Mouse (Mus musculus) regulatory T cell (primary cell): ENCODE results near the gene Rnf24.
"Not testable (repeated sequence)": the region's sequence is repeated elsewhere in the genome, so short reads cannot be mapped to it uniquely, and the experiment has no call there.

ENCODE experiments used
- in situ Hi-C: fragments of 300-600 bp; cut with MboI, MseI; formaldehyde crosslinking; loops from one replicate; pipeline ENCODE4 v1.15.1; 2025; ENCODE audit warnings: high pct_unique_total_duplicates

Gene Rnf24

GRCm38 (mm10) chr2:131344449-131344848, 8.2 kb downstream of the Rnf24 start:
- in situ Hi-C loops = loop anchor here (25.0 kb wide), 1 partner anchor 818 kb away; no protein-coding TSS in a partner anchor

GRCm38 (mm10) chr2:131337602-131338001, 15.1 kb downstream of the Rnf24 start:
- in situ Hi-C loops = loop anchor here (25.0 kb wide), 1 partner anchor 825 kb away; no protein-coding TSS in a partner anchor

GRCm38 (mm10) chr2:131330548-131330947, 22.1 kb downstream of the Rnf24 start:
- in situ Hi-C loops = loop anchor here (25.0 kb wide), 1 partner anchor 832 kb away; no protein-coding TSS in a partner anchor

- in situ Hi-C loops = loop anchor here (25.0 kb wide), 1 partner anchor 833 kb away; no protein-coding TSS in a partner anchor
These were observed 23.7 kb downstream of the Rnf24 start for GRCm38 (mm10) chr2:131328981-131329380.

GRCm38 (mm10) chr2:131326044-131326443, 26.6 kb downstream of the Rnf24 start:
- in situ Hi-C loops = loop anchor here (25.0 kb wide), 1 partner anchor 836 kb away; no protein-coding TSS in a partner anchor

GRCm38 (mm10) chr2:131323675-131324074, 29.0 kb downstream of the Rnf24 start:
- in situ Hi-C loops = no loop called here

- in situ Hi-C loops = not testable (repeated sequence)
These were observed 31.5 kb downstream of the Rnf24 start for GRCm38 (mm10) chr2:131321192-131321591.

- in situ Hi-C loops = no loop called here
These were observed 33.3 kb downstream of the Rnf24 start for GRCm38 (mm10) chr2:131319401-131319800.

- in situ Hi-C loops = no loop called here
These were observed 36.5 kb downstream of the Rnf24 start for GRCm38 (mm10) chr2:131316167-131316566.

- in situ Hi-C loops = no loop called here
These were observed 43.4 kb downstream of the Rnf24 start for GRCm38 (mm10) chr2:131309296-131309695.

- in situ Hi-C loops = no loop called here
These were observed 44.9 kb downstream of the Rnf24 start for GRCm38 (mm10) chr2:131307822-131308221.

- in situ Hi-C loops = no loop called here
These were observed 45.3 kb downstream of the Rnf24 start for GRCm38 (mm10) chr2:131307391-131307790.

- in situ Hi-C loops = not testable (repeated sequence)
These were observed 47.5 kb downstream of the Rnf24 start for GRCm38 (mm10) chr2:131305226-131305625.

GRCm38 (mm10) chr2:131304497-131304896, 48.2 kb downstream of the Rnf24 start:
- in situ Hi-C loops = no loop called here

- in situ Hi-C loops = no loop called here
These were observed 51.1 kb downstream of the Rnf24 start for GRCm38 (mm10) chr2:131301635-131302034.

GRCm38 (mm10) chr2:131300485-131300884, 52.2 kb downstream of the Rnf24 start:
- in situ Hi-C loops = no loop called here

- in situ Hi-C loops = not testable (repeated sequence)
These were observed 54.0 kb downstream of the Rnf24 start for GRCm38 (mm10) chr2:131298674-131299073.

- in situ Hi-C loops = no loop called here
These were observed 55.9 kb downstream of the Rnf24 start for GRCm38 (mm10) chr2:131296746-131297261.

- in situ Hi-C loops = no loop called here
These were observed 62.0 kb downstream of the Rnf24 start for GRCm38 (mm10) chr2:131290669-131291068.

GRCm38 (mm10) chr2:131286276-131286675, 66.4 kb downstream of the Rnf24 start:
- in situ Hi-C loops = no loop called here

GRCm38 (mm10) chr2:131281596-131281995, 71.1 kb downstream of the Rnf24 start:
- in situ Hi-C loops = no loop called here

GRCm38 (mm10) chr2:131276722-131277121, 76.0 kb downstream of the Rnf24 start:
- in situ Hi-C loops = loop anchor here (10.0 kb wide), 1 partner anchor 248 kb away; no protein-coding TSS in a partner anchor

- in situ Hi-C loops = loop anchor here (10.0 kb wide), 1 partner anchor 249 kb away; no protein-coding TSS in a partner anchor
These were observed 77.2 kb downstream of the Rnf24 start for GRCm38 (mm10) chr2:131275493-131275892.
